Mouse (Mus musculus) embryonic fibroblast, embryonic 13.5 days (primary cell): Measurements from ENCODE around the gene Ankrd23.

Experiments
- CTCF ChIP-seq: IDR thresholded peaks from 2 replicates; pipeline ENCODE4 v1.5.1; 2011; ENCODE audit warnings: mild to moderate bottlenecking, control low read depth, low read length, moderate library complexity, borderline replicate concordance; ENCODE audit not compliant: insufficient read depth
- POLR2A ChIP-seq: IDR thresholded peaks from 2 replicates; pipeline ENCODE4 v1.6.1; 2011; ENCODE audit warnings: low read depth, mild to moderate bottlenecking, control low read depth, low read length, moderate library complexity

DNA sequence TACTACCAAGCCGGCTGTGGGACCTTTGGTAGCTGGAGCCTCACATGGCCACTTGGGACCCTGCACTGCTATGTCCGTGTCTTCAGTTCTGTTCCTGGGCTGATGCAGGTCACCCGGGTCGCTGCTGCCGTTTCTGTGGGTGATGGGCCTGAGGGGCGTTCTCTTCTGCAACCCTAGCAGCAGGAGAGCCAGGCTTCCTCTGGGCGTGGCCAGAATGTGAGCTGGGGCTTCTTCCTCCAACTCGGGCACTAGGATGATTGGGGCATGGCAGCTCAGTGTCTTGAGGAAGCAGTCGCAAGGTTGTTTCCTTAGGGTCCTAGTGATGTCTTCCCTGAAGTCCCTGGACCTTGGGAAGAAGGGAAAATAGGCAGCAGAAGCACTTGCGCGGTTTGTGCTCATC lies 17.1 kb downstream of the Ankrd23 start:
- TF ChIP-seq CTCF = no peak
- no peak for TF ChIP-seq POLR2A
